Mouse (Mus musculus): Measurements from ENCODE around the gene Csf1. TPM values are rescaled to one million over a fixed set of nuclear protein-coding genes. Genes with fewer than 3 reads are reported as not detected.

Gene Csf1
- total RNA-seq, 2 experiments from 2014 or later: 11.9 to 13.3 TPM

DNA sequence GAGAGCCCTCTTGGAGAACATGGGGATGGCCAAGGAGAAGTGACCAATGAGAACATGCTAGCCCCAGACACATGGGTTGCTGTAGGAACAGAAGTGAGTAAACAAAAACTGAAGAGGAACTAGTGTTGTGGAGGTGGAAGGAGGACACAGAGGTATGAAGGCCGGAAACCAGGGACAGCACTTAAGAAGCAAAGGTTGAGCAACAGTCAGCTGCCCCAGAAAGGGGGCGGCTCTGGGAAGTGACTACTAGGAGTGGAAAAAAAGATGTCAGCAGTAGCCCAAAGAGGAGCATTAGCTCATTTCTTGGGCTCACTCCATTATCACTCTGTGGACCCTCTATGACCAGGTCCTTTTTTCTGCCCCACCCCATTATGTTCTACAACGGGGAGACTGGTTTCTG lies 23.0 kb upstream of the Csf1 start:
- DNase-seq (ENCODE audit: low spot score in 2 of 2): no peak

DNA sequence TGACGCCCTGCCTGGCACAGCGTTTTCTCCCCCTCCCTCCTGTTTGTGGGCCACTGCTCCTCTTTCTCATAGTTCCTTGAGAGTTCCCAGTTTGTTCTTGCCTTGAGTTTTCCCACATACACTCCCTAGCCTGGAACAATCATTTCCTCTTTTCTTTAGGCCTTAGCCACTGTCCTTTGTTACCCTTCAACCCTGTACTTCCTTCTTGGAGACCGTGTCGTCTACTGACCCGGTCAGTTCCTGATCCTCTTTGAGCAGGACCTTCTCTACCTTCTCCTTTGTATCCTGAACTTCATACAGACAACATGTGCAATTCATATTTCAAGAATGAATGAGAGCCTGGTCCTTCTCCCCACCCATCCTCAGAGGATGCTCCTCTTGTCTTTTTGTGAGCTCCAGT lies 21.0 kb upstream of the Csf1 start:
- no peak for DNase-seq (ENCODE audit: low spot score in 2 of 2)

DNA sequence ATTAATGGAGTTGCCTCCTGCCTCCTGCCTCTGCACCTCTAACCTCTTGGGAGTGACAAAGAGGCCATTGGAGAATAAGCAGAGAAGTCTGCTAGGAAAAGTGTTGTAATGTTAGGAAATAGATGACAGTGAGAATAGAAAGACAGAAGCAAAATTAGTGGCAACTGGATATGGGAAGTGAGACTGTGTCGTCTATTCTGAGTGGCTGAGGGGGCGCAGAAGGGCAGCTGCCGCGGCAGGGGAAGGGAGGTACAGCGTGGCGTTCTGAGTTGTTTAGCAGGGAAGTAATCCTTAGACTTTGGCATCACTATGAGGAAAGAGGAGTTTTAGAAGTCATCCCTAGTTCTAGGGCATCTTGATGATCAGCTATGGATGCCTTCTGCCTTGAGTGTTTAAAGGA lies 17.7 kb upstream of the Csf1 start:
- DNase-seq (ENCODE audit: low spot score in 2 of 2): no peak

DNA sequence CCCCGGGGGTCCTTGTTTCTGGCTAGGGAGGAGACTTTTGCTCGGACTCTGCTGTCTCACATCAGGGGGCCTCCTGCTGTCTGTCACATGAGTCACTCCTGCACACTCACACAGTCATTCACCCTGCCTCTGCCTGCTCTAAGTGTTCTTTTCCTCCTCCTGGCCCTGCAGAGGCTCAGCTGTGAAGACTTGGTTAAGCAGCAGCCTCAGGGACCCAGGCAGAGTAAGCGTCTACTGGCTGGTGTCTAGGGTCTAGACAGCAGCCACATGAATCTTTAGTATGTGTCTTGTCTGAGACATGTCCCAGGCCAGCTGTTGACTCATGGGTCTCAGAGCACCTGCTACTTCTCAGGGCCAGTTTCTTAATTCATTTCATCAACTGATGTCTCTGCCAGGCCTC lies 16.0 kb upstream of the Csf1 start:
- no peak for DNase-seq (ENCODE audit: low spot score in 2 of 2)

DNA sequence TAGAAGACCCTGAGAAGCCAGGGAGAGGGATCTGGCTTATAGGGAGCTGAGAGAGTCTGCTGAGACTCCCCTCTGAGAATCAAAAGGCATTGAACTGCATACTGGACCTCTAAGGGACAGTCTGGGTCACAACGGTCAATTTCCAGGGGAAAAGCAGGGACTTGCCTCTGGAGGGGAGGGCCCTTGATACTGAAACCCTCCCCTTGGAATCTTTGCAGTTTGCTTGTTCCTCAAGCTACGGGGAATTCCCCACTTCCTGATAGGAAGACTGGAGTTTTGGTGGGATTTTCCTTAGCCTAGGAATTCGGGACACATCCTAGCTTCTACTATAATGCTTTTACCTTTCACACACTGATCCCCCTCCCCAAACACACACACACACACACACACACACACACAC lies 15.5 kb upstream of the Csf1 start:
- DNase-seq (ENCODE audit: low spot score in 2 of 2): no peak

DNA sequence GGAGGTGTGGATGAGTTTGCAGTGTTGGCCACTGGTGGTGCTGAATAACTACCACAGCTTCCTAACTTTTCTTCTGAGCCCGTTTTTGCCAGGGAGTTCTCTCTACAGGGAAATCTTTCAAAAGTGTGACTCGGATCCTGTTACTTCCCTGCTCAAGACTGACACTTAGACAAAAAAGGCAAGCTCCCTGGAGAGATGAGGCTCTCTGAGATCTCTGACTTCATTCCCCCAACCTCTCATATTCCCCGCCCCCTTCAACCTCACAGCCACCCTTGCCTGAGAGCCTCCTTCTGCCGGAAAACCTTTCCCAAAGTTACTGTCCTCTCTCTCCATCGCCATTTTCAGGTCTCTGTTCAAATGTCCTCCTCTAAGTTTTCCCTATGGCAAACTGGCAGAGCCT lies 14.8 kb upstream of the Csf1 start:
- DNase-seq (ENCODE audit: low spot score in 2 of 2): no peak

DNA sequence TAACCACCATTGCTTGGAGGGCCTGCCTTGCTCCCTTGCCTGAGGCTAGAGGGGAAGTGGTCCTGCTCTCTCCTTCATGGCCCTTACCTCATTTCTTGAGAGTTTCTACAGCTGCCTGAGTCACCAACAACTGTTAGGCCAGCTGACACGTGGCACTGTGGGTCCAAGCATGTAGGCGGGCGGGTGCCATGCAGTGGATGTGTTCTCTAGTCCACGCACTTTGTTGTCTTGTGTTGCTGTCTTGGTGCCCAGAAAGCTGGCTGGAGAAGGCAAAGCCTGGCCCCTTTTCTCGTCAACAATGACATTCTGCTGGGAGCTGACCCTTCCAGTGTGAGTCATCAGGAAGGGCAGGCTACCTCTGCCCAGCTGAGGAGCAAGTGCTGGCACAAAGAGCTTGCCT lies 12.6 kb upstream of the Csf1 start:
- DNase-seq (ENCODE audit: low spot score in 2 of 2): no peak

DNA sequence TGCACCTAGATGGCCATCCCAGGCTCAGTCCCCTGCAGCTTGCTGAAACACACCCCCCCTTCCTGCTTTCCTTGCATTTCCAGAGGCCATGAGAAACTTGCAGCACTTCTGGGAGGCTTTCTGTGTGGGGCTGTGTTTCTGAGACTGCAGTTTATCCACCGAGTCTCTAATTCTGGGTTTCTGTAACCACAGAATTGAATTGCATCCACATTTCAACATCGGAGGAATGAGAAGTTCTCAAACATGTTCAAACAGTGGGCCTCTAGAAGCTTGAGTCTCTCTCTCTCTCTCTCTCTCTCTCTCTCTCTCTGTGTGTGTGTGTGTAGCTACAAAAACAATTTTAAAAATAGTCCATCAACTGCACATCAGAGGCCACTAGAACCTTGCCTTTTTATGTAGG lies 9.4 kb upstream of the Csf1 start:
- no peak for DNase-seq (ENCODE audit: low spot score in 2 of 2)

DNA sequence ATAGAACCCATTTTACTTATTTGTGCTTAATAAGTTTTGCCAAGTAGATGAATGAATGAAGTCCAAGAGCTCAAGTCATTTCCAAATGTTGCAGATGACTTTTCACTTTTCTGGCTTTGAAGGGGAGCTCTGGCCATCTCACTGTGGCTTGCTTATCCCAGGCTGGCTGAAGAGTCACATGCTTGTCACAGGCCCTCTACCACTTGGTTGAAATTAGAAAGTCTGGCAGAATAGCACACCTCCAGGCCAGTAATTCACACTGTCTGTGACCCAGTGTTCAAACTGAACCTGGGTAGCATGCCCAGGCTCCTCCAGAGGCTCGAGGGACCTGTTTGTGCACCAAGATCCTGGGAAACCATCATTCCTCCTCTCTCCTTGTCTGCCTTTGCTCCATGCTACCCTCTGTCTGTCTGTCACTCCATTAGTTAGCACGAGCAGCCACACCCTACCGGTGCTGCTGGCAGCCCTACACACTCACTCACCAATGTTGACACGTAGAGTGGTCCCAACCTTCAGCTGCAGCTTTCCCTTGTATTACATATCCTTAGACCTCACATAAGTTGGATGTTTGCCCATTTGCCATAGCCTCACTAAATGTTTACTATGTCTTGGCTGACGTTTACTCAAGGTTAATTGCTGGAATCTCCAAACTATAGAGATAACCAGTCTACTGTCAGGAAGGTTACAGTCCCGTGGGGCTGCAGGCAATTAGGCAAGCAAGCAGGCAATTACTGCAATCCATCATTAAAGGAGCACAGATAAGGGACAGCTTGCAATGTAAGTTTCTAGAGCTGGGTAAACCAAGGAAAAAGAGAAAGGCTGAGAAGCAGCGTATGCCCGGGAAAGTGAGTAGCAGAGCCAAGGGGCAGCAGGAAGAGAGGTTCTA lies 8.1 kb upstream of the Csf1 start:
- no peak for DNase-seq (ENCODE audit: low spot score in 2 of 2)

DNA sequence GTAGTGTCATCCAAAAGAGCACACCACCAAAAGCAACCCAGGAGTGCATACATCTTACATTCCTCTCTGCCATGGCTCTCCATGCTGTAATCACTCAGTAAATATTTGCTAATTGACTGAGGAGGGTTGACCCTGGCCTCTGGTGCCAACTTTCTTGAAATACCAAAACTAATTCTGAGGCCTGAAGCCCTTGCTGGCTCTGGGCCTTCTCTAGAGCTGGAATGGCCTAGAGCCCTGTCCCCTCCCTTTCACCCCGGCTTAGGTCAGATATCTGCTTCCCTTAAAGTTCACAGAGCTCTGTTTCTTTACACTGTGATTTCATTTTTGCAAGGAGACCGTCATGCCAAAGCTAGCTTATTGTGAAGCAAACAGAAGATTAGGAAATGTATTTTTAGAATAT lies 6.5 kb upstream of the Csf1 start:
- DNase-seq (ENCODE audit: low spot score in 2 of 2): no peak

DNA sequence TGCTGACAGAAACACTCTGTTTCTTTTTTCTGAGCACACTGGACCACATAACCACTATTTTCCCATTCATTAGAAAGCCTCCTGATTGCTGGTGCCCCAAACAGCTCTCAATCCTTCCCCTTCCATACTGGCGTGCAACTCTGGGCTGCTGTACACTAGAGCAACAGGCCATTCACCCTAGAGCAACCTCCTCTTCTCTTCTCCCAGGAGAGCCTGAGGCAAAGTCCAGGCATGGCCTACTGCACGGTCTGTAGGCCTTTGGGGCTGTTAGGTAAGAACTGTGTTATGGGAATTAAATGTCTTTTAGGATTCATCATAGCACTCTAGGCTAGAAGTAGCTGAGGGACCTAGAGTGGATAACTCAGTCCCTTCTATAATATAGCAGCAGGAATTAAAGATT lies 5.7 kb upstream of the Csf1 start:
- no peak for DNase-seq (ENCODE audit: low spot score in 2 of 2)

DNA sequence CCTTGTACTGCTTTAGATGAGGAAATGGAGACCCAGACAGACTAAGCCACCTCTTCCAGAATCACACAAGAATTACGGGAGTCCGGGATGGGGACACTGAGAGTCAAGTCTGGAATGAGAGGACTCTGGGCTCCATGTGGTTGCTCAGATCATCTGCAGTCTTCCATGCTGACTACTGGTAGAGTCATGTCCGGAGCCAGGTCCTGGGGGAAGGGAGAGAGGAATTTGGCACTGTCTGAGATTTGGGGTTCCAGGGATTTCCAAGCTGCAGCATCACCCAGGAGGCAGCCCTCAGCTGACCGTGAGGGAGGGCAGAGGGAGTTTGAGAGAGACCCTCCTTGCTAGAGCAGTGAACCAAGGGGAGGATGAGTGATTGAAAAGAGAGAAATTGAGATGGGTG lies 3.3 kb upstream of the Csf1 start:
- no peak for DNase-seq (ENCODE audit: low spot score in 2 of 2)

DNA sequence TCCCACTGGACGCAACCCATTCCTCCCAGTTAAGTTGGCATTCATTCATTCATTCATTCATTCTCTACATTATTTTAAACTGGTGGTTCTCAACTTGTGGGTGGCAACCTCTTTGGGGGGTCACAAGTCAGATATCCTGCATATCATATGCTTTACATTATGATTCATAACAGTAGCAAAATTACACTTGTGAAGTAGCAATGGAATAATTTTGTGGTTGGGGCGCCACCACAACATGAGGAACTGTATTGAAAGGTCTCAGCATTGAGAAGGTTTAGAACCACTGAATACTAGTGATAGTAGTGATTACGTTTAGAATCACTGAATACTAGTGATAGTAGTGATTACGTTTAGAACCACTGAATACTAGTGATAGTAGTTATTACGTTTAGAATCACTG lies 1.2 kb upstream of the Csf1 start:
- DNase-seq (ENCODE audit: low spot score in 2 of 2): no peak

DNA sequence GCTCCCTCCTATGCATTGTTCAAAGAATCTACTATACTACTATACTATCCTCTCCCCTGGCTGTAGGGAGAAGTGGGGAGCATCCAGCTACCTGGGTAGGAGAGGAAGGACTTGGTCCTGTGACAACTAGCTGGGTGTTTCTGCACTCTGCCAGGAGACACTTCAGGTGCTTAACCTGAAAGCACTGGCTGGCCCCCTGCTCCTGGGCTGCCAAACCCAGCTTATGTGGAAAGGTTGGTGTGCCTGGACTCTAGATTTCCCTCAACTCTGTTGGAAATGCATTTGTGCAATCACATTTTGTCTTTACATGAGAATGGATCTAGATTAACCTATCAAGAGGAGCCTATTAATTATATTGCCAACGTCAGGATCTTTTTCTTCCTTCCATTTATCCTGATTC lies 502 bp upstream of the Csf1 start:
- no peak for DNase-seq (ENCODE audit: low spot score in 2 of 2)

DNA sequence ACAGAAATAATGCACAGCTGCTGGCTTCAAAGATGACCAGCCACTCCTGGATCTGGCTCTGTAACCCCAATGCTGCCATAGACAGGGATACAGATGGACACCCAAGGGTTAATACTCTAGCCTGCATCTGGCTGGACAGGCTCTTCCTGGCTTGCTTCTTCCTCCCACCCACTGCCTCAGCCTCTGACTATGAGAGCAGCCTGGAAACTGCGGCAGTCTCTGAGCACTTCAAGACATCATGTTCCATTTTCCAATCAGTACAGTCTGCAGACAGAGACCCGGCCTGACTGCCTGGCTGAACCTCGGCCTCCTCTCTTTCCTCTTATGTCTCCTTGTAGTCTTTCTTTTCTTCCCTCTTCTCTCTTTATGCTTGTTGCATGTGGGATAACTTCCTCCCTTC lies 1.6 kb downstream of the Csf1 start:
- DNase-seq (ENCODE audit: low spot score in 2 of 2): peak in 1 of 2 experiments; percentile 38

DNA sequence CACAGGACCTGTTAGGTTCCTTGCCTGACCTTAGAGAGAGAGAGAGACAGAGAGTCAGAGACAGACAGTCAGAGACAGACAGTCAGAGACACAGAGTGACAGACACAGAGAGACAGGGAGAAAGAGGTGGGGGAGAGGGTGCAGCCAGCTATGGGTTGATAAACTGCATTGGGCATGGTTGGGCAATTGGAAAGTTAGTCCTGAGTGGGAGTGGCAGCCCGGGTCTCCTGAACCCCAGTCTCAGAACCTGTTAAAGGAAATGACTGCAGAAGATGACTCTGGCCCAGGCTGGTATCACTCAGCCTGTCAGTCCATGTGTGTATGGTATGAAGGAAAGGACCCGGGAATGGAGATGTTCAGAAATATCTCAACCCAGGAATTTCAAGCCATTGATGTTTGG lies 2.1 kb downstream of the Csf1 start:
- no peak for DNase-seq (ENCODE audit: low spot score in 2 of 2)

DNA sequence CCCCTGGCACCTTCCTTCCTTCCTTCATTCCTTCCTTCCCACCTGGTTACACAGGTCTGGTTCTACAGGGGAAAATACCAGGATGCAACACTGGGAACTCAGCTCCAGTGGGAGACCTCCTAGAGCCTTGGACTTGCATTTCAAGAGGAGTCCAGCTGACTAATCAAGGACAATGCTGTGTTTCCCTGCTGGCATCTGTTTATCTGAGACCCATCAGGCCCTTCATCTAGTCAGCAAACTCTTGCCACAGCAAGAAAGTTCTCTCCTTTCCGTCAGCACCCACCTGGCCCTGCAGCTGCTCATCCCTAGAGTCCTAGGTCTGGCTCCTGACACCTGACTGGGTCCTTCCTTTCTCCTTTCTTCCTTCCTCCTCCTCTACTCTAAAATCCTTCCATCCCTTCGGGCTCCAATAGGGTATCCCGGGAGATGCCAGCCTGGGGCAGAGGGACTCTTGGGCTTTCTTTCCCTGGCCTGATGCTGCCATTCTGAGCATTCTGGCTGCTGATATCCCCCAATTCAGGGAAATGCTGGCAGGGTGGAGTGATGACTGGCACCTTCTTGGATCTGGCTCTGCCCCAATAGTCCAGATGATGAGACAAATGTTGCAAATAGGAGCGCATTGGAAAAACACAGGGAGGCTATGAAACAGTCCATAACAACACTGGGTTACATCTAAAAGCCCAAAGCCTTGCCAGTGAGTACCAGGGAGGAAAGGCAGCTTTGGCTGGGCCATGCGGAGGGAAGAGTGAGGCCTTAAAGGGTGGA lies 2.7 kb downstream of the Csf1 start:
- DNase-seq (ENCODE audit: low spot score in 2 of 2): peak; percentile 81 to 90

DNA sequence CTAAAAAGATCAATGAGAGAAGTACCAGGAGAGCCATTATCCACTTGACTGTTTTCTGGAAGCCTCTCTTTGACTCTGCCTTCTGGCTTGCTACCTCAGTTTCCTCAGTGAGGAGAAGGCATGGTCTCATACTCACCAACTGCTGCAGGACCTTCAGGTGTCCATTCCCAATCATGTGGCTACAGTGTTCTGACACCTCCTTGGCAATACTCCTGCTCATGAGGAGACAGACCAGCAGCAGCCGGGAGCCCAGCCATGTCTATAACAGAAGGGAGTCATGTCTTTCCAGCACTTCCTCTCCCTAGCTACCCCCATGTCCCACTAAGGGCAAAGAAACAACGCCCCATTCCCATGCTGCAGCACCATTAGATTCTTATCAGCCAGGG lies 3.8 kb downstream of the Csf1 start:
- no peak for DNase-seq (ENCODE audit: low spot score in 2 of 2)

DNA sequence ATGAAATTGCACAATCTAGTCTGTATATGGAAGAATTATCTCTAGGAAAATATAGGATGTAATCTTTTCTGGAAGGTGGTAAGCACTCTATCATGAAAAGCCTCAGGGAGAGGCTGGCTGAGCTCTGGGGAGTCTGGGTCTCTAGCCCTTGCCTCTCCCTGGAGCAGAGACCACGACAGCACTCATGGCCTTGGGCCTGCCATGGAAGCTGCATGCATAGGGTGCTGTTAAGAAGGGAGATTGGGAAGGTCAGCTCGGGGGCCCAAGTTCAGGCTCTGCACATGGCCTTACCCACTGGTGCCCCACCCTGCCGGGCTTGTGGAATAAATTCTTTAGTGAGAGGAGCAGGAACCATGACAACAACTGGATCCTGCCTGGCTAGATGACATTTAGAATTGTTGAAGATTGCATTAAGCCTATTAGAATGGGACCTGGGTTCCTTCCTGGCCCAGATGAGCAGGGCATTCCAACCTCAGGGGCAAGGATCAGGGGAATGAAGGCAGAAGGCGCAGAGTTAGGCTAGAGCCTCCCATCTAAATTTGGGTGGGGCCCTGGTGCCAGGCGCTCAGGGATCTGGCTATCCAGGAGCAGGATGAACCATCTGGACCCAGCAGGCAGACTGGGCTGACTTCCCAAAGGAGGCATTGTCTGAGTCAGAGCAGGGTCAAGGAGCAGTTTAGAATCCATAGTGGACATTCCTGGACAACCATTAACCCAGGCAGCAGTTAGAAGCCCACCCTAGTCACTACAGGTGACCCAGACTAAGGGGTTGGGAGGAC lies 4.4 kb downstream of the Csf1 start:
- no peak for DNase-seq (ENCODE audit: low spot score in 2 of 2)

DNA sequence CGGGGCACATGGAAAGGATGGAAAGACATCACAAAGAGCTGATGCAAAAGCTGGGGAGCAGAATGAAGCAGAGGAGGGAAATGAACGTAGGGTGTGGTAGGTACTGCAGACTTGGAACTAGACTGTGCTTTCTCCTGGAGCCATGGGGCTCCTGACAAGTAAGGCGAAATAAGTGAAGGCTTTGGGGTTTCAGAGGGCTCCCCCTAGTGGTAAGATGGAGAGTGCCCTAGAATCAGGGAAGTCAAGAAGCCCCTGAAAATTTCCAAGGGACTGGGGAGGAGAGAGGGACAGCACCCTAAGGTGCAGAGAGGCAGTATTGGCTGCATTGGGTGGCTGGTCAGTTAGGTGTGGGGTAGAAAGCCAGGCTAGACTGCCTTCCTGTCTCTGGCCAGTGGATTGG lies 5.6 kb downstream of the Csf1 start:
- peak in 1 of 2 experiments; percentile 63 for DNase-seq (ENCODE audit: low spot score in 2 of 2)

DNA sequence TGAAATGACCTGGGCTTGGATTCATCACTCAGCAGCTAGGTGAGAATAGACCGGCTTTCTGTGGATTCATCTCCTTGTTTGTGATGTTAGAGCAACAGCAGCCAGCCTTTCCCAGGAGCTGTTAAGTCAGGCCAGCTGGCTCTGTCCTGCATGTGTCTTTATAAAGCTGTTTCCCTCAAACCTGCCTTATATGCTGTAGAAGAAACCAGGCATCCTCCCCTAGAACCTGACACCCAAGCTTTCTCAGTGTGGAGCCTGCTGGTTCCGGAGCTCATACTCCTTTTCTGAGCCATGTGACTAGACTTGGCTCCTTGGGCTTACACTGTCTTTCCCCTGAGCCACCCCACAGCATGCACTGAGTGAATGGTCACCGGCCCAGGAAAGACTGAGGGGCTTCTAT lies 8.7 kb downstream of the Csf1 start:
- DNase-seq (ENCODE audit: low spot score in 2 of 2): no peak
